Mouse (Mus musculus): ENCODE measurements around the gene Mef2b.

- TF ChIP-seq POLR2A (IDR thresholded peaks at IDR 0.05; ENCODE audit: low read depth, low read length), result no peak
- no peak for TF ChIP-seq CTCF (conservative IDR thresholded peaks at IDR 0.05; ENCODE audit: insufficient read depth, insufficient read length, low read depth, low read length)
Measured at GRCm38 (mm10) chr8:70214411-70214810, 74.9 kb downstream of the Mef2b start.
